Comparison of ENCODE assay signal across 8 mouse cellular contexts in the genomic region with DNA sequence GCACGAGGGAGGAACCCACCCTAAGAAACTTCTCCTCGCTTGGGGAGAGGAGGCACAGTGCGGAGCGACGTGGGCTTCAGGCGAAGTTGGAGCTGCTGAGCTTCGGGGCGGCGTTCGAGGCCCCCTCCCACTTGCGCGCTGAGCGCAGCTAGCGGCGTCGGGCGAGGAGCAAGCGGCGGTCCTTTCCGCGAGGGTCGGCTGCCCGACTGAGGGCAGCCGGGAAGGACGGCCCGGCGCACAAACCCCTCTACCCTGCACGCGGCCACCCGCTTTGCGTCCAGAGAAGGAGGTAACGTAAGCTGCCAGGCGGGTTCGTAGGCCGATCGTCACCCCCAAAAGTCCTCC. TPM values are rescaled to one million over a fixed set of nuclear protein-coding genes. Genes with fewer than 3 reads are reported as not detected.
DNase-seq lines count a peak whose midpoint lies in the region; ATAC-seq and TF ChIP-seq lines count a peak whose summit lies in the region.

No protein-coding gene starts in this region.

- ATAC-seq in hindbrain, embryonic 12.5 days (ENCODE audit: low FRiP score), result peak; percentile 59
- peak; percentile 67 for ATAC-seq in midbrain, embryonic 11.5 days (ENCODE audit: low FRiP score)

- H3K4me2 ChIP-seq in hindbrain, embryonic 12.5 days (replicated peaks), result peak overlapping the region; percentile 97
- peak overlapping the region; percentile 93 for H3K4me2 ChIP-seq in midbrain, embryonic 11.5 days

- TF ChIP-seq CTCF in kidney, adult 2 months (conservative IDR thresholded peaks at IDR 0.05; ENCODE audit: insufficient read depth, insufficient read length, low read depth, low read length), result no peak
- TF ChIP-seq CTCF in cortical plate, adult 2 months (IDR thresholded peaks at IDR 0.05; ENCODE audit: extremely low read depth, insufficient read depth, low read length), result no peak

- WGBS in kidney, adult 2 months, result under 1% methylated on average over 36 of the region's 36 CpGs
- under 1% methylated on average over 36 of the region's 36 CpGs for WGBS in hindbrain, embryonic 12.5 days
- WGBS in midbrain, embryonic 11.5 days, result under 1% methylated on average over 36 of the region's 36 CpGs

- H3K4me1 ChIP-seq in kidney, adult 2 months (ENCODE audit: control insufficient read depth, insufficient read depth, low read length), result peaks cover 6% of the 10 kb centered on the region; the same call in 1 of the 2 replicates
- 0 out of 2 replicates have a peak, but pooled peaks cover 2% of the 10 kb centered on the region for H3K4me1 ChIP-seq in cortical plate, adult 2 months (ENCODE audit: control insufficient read depth, insufficient read depth, low read length)
- peaks cover 7% of the 10 kb centered on the region for H3K4me1 ChIP-seq in hindbrain, embryonic 12.5 days
- peaks cover 11% of the 10 kb centered on the region for H3K4me1 ChIP-seq in midbrain, embryonic 11.5 days (ENCODE audit: control insufficient read depth, insufficient read depth, low read length)

- no peaks in the 10 kb centered on the region for H3K9me3 ChIP-seq in hindbrain, embryonic 12.5 days (replicated peaks)
- H3K9me3 ChIP-seq in midbrain, embryonic 11.5 days (ENCODE audit: control insufficient read depth, low read length), result no peaks in the 10 kb centered on the region

- H3K4me3 ChIP-seq in kidney, adult 2 months (ENCODE audit: insufficient read depth, low read depth, low read length), result peak overlapping the region; percentile 61
- H3K4me3 ChIP-seq in cortical plate, adult 2 months (ENCODE audit: insufficient read depth, low read length), result peak overlapping the region; percentile 79
- H3K4me3 ChIP-seq in hindbrain, embryonic 12.5 days, result peak overlapping the region; percentile 57
- peak overlapping the region; percentile 46 for H3K4me3 ChIP-seq in midbrain, embryonic 11.5 days (ENCODE audit: low read depth, low read length)

- peak overlapping the region; percentile 53 for H3K9ac ChIP-seq in hindbrain, embryonic 12.5 days
- peak overlapping the region; percentile 2; the same call in 1 of the 2 replicates for H3K9ac ChIP-seq in midbrain, embryonic 11.5 days (ENCODE audit: low read length)

- no peaks in the 10 kb centered on the region for H3K36me3 ChIP-seq in kidney, adult 2 months (ENCODE audit: control insufficient read depth, insufficient read depth, low read length)
- no peaks in the 10 kb centered on the region for H3K36me3 ChIP-seq in hindbrain, embryonic 12.5 days
- no peaks in the 10 kb centered on the region for H3K36me3 ChIP-seq in midbrain, embryonic 11.5 days (ENCODE audit: control insufficient read depth, insufficient read depth, low read length)

- DNase-seq in kidney, adult 2 months, result no peak
- no peak for DNase-seq in kidney, postnatal 4 days
- DNase-seq in midbrain, embryonic 11.5 days (ENCODE audit: low spot score, missing footprints), result no peak
- no peak for DNase-seq in frontal cortex, adult 2 months (ENCODE audit: extremely low spot score in 1 of 2, low spot score in 1 of 2)
- DNase-seq in ovary, postnatal 14 days (ENCODE audit: low spot score), result no peak
- DNase-seq in layer of hippocampus, adult 11-12 months (ENCODE audit: low spot score), result no peak

- no peaks in the 10 kb centered on the region for H3K27me3 ChIP-seq in kidney, adult 2 months (replicated peaks; ENCODE audit: control insufficient read depth, insufficient read depth, low read length)
- peaks cover 81% of the 10 kb centered on the region for H3K27me3 ChIP-seq in hindbrain, embryonic 12.5 days
- peaks cover 46% of the 10 kb centered on the region for H3K27me3 ChIP-seq in midbrain, embryonic 11.5 days (ENCODE audit: control insufficient read depth, insufficient read depth, low read length)

- no peak overlapping the region for H3K27ac ChIP-seq in kidney, adult 2 months (ENCODE audit: insufficient read depth, low read depth, low read length)
- H3K27ac ChIP-seq in cortical plate, adult 2 months (ENCODE audit: insufficient read depth, low read length), result peak overlapping the region; percentile 43; the same call in 1 of the 2 replicates
- no peak overlapping the region for H3K27ac ChIP-seq in hindbrain, embryonic 12.5 days
- H3K27ac ChIP-seq in midbrain, embryonic 11.5 days (ENCODE audit: low read depth, low read length), result no peak overlapping the region

- TF ChIP-seq POLR2A in kidney, adult 2 months (IDR thresholded peaks at IDR 0.05; ENCODE audit: low read depth, low read length), result no peak
- no peak for TF ChIP-seq POLR2A in cortical plate, adult 2 months (IDR thresholded peaks at IDR 0.05; ENCODE audit: extremely low read depth, insufficient read depth, low read length)

RNA-seq across cellular contexts. Expression of gene Rasd2, which starts 0.5 kb away (rescaled TPM):
- 3.7 and 4.0 TPM in 2 replicates for polyA plus RNA-seq in kidney, adult 2 months (2012; rRNA removed)
- polyA plus RNA-seq in cortical plate, adult 2 months (2012; rRNA removed), result 44.3 and 78.6 TPM in 2 replicates
- 0.79 and 0.96 TPM in 2 replicates for polyA plus RNA-seq in hindbrain, embryonic 12.5 days (2016; fragmentation: Nextera tagmentation; extraction: Ambion mirVana)
- polyA plus RNA-seq in midbrain, embryonic 11.5 days (2014; fragmentation: Nextera tagmentation; extraction: Ambion mirVana), result 0.12 TPM in 2 replicates
- polyA plus RNA-seq in frontal cortex, adult 2 months (2012; rRNA removed), result 39.5 and 57.3 TPM in 2 replicates
